Mouse (Mus musculus) liver, embryonic 14.5 days (tissue): ENCODE measurements around the gene Rubcn. TPM values are rescaled to one million over a fixed set of nuclear protein-coding genes. Genes with fewer than 3 reads are reported as not detected.

Experiments
- ATAC-seq: fragments of 200-750 bp; cut with Nextera tagmentation; 2 replicates; pipeline ENCODE4 v1.8.0; 2017; ENCODE audit warnings: moderate number of reproducible peaks, mild to moderate bottlenecking, moderate library complexity; ENCODE audit not compliant: insufficient read depth
- DNase-seq, 3 experiments: peaks; one replicate each; pipeline ENCODE4 v3.0.0-alpha.2; 2012 to 2013; ENCODE audit warnings: low read depth in 3 of 3, low spot score in 3 of 3
- H3K27ac ChIP-seq: fragments of 300-500 bp; sonication (generic); 2 replicates; pipeline ENCODE4 v1.5.1; 2014; ENCODE audit warnings: moderate library complexity, mild to moderate bottlenecking, control low read depth, inconsistent platforms
- H3K27me3 ChIP-seq: fragments of 300-500 bp; sonication (generic); 2 replicates; pipeline ENCODE4 v1.6.1; 2014; ENCODE audit warnings: mild to moderate bottlenecking, low read length, moderate library complexity; ENCODE audit not compliant: control insufficient read depth, insufficient read depth
- H3K36me3 ChIP-seq: fragments of 300-500 bp; sonication (generic); replicated peaks from 2 replicates; pipeline ENCODE4 v1.6.1; 2014; ENCODE audit warnings: low read depth; ENCODE audit not compliant: control insufficient read depth, insufficient read depth
- H3K4me1 ChIP-seq, 2 experiments: fragments of 200-500 bp in 1 of 2; fragments of 300-500 bp in 1 of 2; sonication (generic) in 1 of 2; replicated peaks; 2 replicates each; pipeline ENCODE4 v1.6.1; 2012 to 2014; ENCODE audit warnings: antibody characterized with exemption in 1 of 2, inconsistent platforms in 1 of 2, low read length in 1 of 2; ENCODE audit not compliant: control insufficient read depth in 2 of 2, insufficient read depth in 2 of 2
- H3K4me2 ChIP-seq: fragments of 300-500 bp; sonication (generic); 2 replicates; pipeline ENCODE4 v1.6.1; 2014; ENCODE audit warnings: low read depth, mild to moderate bottlenecking, control low read depth, moderate library complexity
- H3K4me3 ChIP-seq, 2 experiments: fragments of 200-500 bp in 1 of 2; fragments of 300-500 bp in 1 of 2; sonication (generic) in 1 of 2; 2 replicates each; pipeline ENCODE4 v1.5.1; 2012 to 2014; ENCODE audit warnings: low read depth in 2 of 2, low read length in 2 of 2, mild to moderate bottlenecking in 2 of 2, control low read depth in 1 of 2, inconsistent platforms in 1 of 2, moderate library complexity in 1 of 2; ENCODE audit not compliant: insufficient read depth in 1 of 2
- H3K9ac ChIP-seq: fragments of 300-500 bp; sonication (generic); replicated peaks from 2 replicates; pipeline ENCODE4 v1.6.1; 2014; ENCODE audit warnings: mild to moderate bottlenecking, control low read depth, moderate library complexity
- H3K9me3 ChIP-seq: fragments of 300-500 bp; sonication (generic); 2 replicates; pipeline ENCODE4 v1.6.1; 2016; ENCODE audit warnings: low read length, mixed read lengths; ENCODE audit not compliant: control insufficient read depth
- CTCF ChIP-seq: IDR thresholded peaks from 2 replicates; pipeline ENCODE4 v1.5.1; 2016; ENCODE audit warnings: antibody characterized with exemption, low read depth, control low read depth
- EP300 ChIP-seq: IDR thresholded peaks from 2 replicates; pipeline ENCODE4 v1.6.1; 2016; ENCODE audit warnings: antibody characterized with exemption, low read depth
- WGBS: fragments of 180-500 bp; shearing (Covaris S2); extraction: QIAGEN DNeasy Blood & Tissue Kit; methylation state at CpG from one replicate; pipeline ENCODE4 v1.1.7; 2014; ENCODE audit not compliant: insufficient replicate concordance; 5-methylcytosine and 5-hydroxymethylcytosine counted together
- polyA plus RNA-seq, 2 experiments: library from polyadenylated mRNA; depleted of rRNA in 1 of 2; stranded (reverse) in 1 of 2; unstranded in 1 of 2; fragments of >200 nt; fragmentation: Nextera tagmentation in 1 of 2; extraction: Ambion mirVana in 1 of 2; gene quantifications; 2 replicates each; pipeline versions ENCODE4 v1.2.1 to v1.2.3; 2012 to 2014

Gene Rubcn
- polyA plus RNA-seq, 2 experiments = 3.1 to 3.9 TPM

- DNase-seq (no peak), ATAC-seq (no peak)
- TF ChIP-seq CTCF = no peak
- no peak for TF ChIP-seq EP300
- Histone ChIP-seq H3K9me3 (no peaks in the 10 kb centered on the region), H3K27ac (no peak overlapping the region), H3K27me3 (no peaks in the 10 kb centered on the region), H3K9ac (no peak overlapping the region), H3K4me3 (no peak overlapping the region), H3K4me1 (0 out of 4 replicates have a peak, but pooled peaks cover 0 to 7% of the 10 kb centered on the region in 2 experiments), H3K4me2 (no peak overlapping the region), H3K36me3 (no peaks in the 10 kb centered on the region)
- WGBS = 31% methylated on average over 8 of the region's 8 CpGs
Observed at GRCm38 (mm10) chr16:32807408-32808185, 70.0 kb downstream of the Rubcn start.

- H3K27me3 ChIP-seq = no peaks in the 10 kb centered on the region
- no peak overlapping the region for H3K4me2 ChIP-seq
- H3K4me3 ChIP-seq = no peak overlapping the region
- H3K9ac ChIP-seq = no peak overlapping the region
- no peaks in the 10 kb centered on the region for H3K36me3 ChIP-seq
- H3K27ac ChIP-seq = no peak overlapping the region
- no peak for ATAC-seq
- DNase-seq = no peak
- 54% methylated on average over 7 of the region's 7 CpGs for WGBS
- 0 out of 4 replicates have a peak, but pooled peaks cover 0 to 7% of the 10 kb centered on the region in 2 experiments for H3K4me1 ChIP-seq
- no peaks in the 10 kb centered on the region for H3K9me3 ChIP-seq
- TF ChIP-seq EP300 = no peak
- no peak for TF ChIP-seq CTCF
Observed at GRCm38 (mm10) chr16:32805151-32805550, 72.4 kb downstream of the Rubcn start.

- WGBS = 24% methylated on average over 5 of the region's 5 CpGs
- Histone ChIP-seq H3K36me3 (no peaks in the 10 kb centered on the region), H3K4me3 (no peak overlapping the region), H3K9ac (no peak overlapping the region), H3K27ac (no peak overlapping the region), H3K4me2 (no peak overlapping the region), H3K27me3 (no peaks in the 10 kb centered on the region), H3K4me1 (0 out of 4 replicates have a peak, but pooled peaks cover 0 to 7% of the 10 kb centered on the region in 2 experiments), H3K9me3 (no peaks in the 10 kb centered on the region)
- TF ChIP-seq CTCF (no peak), EP300 (no peak)
- ATAC-seq = no peak
- no peak for DNase-seq
Observed at GRCm38 (mm10) chr16:32803901-32804300, 73.7 kb downstream of the Rubcn start.

GRCm38 (mm10) chr16:32803252-32803853, 74.2 kb downstream of the Rubcn start:
- no peak for ATAC-seq
- Histone ChIP-seq H3K4me2 (no peak overlapping the region), H3K9ac (no peak overlapping the region), H3K4me1 (0 out of 4 replicates have a peak, but pooled peaks cover 0 to 7% of the 10 kb centered on the region in 2 experiments), H3K27me3 (no peaks in the 10 kb centered on the region), H3K9me3 (no peaks in the 10 kb centered on the region), H3K4me3 (no peak overlapping the region), H3K27ac (no peak overlapping the region), H3K36me3 (no peaks in the 10 kb centered on the region)
- no peak for DNase-seq
- WGBS = 35% methylated on average over 6 of the region's 6 CpGs
- no peak for TF ChIP-seq CTCF
- TF ChIP-seq EP300 = no peak

GRCm38 (mm10) chr16:32797426-32797689, 80.2 kb downstream of the Rubcn start, which contains the start of gene Muc20:
TSS of gene Muc20 (minus strand) at chr16:32797435.
- H3K4me2 ChIP-seq = no peak within 1 kb of the TSS
- WGBS = 56% methylated on average over 3 of the region's 3 CpGs
- no peak within 1 kb of the TSS for H3K27ac ChIP-seq
- H3K27me3 ChIP-seq = no peaks in the 10 kb centered on the region
- no peaks in the 10 kb centered on the region for H3K36me3 ChIP-seq
- TF ChIP-seq EP300 = no peak
- TF ChIP-seq CTCF = no peak
- H3K4me1 ChIP-seq = no peaks in the 10 kb centered on the region
- ATAC-seq (no peak), DNase-seq (no peak)
- H3K9me3 ChIP-seq = no peaks in the 10 kb centered on the region
- H3K9ac ChIP-seq = no peak within 1 kb of the TSS
- no peak within 1 kb of the TSS for H3K4me3 ChIP-seq
